Mouse (Mus musculus) intestine, embryonic 16.5 days (tissue): ENCODE data around the gene Accsl. TPM values are rescaled to one million over a fixed set of nuclear protein-coding genes. Genes with fewer than 3 reads are reported as not detected.

ENCODE experiments used
- ATAC-seq: fragments of 200-750 bp; cut with Nextera tagmentation; 2 replicates; pipeline ENCODE4 v1.8.0; 2017; ENCODE audit warnings: moderate TSS enrichment, moderate library complexity
- H3K27ac ChIP-seq: fragments of 300-500 bp; sonication (generic); 2 replicates; pipeline ENCODE4 v1.5.1; 2014; ENCODE audit warnings: mild to moderate bottlenecking, low read length
- H3K27me3 ChIP-seq: fragments of 300-500 bp; sonication (generic); replicated peaks from 2 replicates; pipeline ENCODE4 v1.6.1; 2014; ENCODE audit warnings: low read length, control low read depth, mixed read lengths; ENCODE audit not compliant: control insufficient read depth, insufficient read depth
- H3K36me3 ChIP-seq: fragments of 300-500 bp; sonication (generic); 2 replicates; pipeline ENCODE4 v1.6.1; 2014; ENCODE audit warnings: low read length, control low read depth; ENCODE audit not compliant: control insufficient read depth, insufficient read depth
- H3K4me1 ChIP-seq: fragments of 300-500 bp; sonication (generic); 2 replicates; pipeline ENCODE4 v1.6.1; 2014; ENCODE audit warnings: low read length, control low read depth, mixed read lengths; ENCODE audit not compliant: control insufficient read depth, insufficient read depth
- H3K4me2 ChIP-seq: fragments of 300-500 bp; sonication (generic); 2 replicates; pipeline ENCODE4 v1.6.1; 2014; ENCODE audit warnings: low read depth, low read length, control low read depth
- H3K4me3 ChIP-seq: fragments of 300-500 bp; sonication (generic); 2 replicates; pipeline ENCODE4 v1.5.1; 2014; ENCODE audit warnings: mild to moderate bottlenecking, low read length
- H3K9ac ChIP-seq: fragments of 300-500 bp; sonication (generic); 2 replicates; pipeline ENCODE4 v1.6.1; 2014; ENCODE audit warnings: low read depth, low read length
- H3K9me3 ChIP-seq: fragments of 300-500 bp; sonication (generic); 2 replicates; pipeline ENCODE4 v1.6.1; 2016; ENCODE audit warnings: low read length, control low read depth; ENCODE audit not compliant: control insufficient read depth
- WGBS: fragments of 180-500 bp; shearing (Covaris S2); extraction: QIAGEN DNeasy Blood & Tissue Kit; methylation state at CpG from one replicate; pipeline ENCODE4 v1.1.7; 2014; 5-methylcytosine and 5-hydroxymethylcytosine counted together
- polyA plus RNA-seq: library from polyadenylated mRNA; unstranded; fragments of >200 nt; fragmentation: Nextera tagmentation; extraction: Ambion mirVana; gene quantifications from 2 replicates; pipeline ENCODE4 v1.2.1, GENCODE M21; 2015

The Accsl gene
- polyA plus RNA-seq, 1 experiment from 2014 or later: not detected

DNA sequence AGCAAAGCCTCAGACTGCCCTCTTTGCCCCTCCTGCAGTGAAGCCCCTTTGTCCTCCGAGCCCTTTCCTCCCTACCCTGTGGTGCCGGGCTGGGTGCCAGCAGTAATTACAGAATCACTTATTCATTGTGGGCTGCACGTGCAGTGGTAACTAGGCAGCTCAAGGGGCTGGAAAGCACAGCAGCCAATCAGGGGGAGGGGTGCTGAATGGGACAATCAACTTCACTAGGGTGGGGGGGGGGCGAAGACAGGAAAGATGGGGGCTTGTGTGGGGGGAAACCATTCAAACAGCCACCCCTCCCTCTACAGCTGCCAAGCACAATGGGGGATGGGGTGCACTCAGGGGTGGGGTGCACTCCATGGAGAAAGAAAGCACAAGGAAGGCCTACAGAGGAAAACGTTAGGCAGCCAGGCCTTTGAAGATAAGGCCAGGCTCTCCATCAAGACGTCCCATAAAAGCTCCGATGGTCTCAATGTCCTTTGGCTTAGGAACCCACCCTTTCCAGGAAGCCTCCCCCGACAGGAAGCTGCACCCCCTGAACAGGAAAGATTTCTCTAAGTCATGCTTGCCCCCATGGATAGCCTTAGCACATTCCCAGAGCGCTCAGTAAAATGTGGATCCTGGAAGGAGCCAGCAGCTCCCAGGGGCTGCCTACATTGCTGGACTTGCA lies 22.8 kb upstream of the Accsl start:
- H3K4me2 ChIP-seq: no peak overlapping the region
- no peaks in the 10 kb centered on the region for H3K4me1 ChIP-seq
- peak; percentile 84 for ATAC-seq
- no peak overlapping the region for H3K27ac ChIP-seq
- H3K9ac ChIP-seq: no peak overlapping the region
- 18% methylated on average over 8 of the region's 9 CpGs for WGBS
- H3K36me3 ChIP-seq: no peaks in the 10 kb centered on the region
- no peak overlapping the region for H3K4me3 ChIP-seq
- no peaks in the 10 kb centered on the region for H3K9me3 ChIP-seq
- H3K27me3 ChIP-seq: no peaks in the 10 kb centered on the region

DNA sequence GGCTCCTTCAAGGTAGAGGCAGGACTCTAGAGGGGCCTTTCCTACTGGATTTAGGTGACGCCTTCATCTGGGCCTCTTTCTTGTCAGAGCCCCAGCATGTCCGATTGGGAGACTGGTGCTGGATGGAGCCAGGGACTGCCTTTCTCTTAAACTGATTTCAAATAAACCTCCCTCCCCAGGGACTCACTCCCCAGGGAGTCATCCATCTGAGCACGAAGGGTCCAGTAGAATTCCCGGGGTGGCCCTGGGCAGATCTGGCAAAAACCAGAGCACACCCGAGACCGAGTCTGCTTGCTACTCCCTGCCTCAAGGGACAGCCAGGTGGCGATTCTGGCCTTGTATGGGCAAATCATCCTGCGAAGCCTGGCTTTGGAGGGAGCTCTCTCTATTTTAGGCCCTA lies 21.2 kb upstream of the Accsl start:
- Histone ChIP-seq H3K4me1 (0 out of 2 replicates have a peak, but pooled peaks cover 2% of the 10 kb centered on the region), H3K4me3 (no peak overlapping the region), H3K4me2 (no peak overlapping the region), H3K9ac (no peak overlapping the region), H3K27me3 (no peaks in the 10 kb centered on the region), H3K9me3 (no peaks in the 10 kb centered on the region), H3K27ac (no peak overlapping the region), H3K36me3 (no peaks in the 10 kb centered on the region)
- no peak for ATAC-seq
- 72% methylated on average over 8 of the region's 8 CpGs for WGBS

DNA sequence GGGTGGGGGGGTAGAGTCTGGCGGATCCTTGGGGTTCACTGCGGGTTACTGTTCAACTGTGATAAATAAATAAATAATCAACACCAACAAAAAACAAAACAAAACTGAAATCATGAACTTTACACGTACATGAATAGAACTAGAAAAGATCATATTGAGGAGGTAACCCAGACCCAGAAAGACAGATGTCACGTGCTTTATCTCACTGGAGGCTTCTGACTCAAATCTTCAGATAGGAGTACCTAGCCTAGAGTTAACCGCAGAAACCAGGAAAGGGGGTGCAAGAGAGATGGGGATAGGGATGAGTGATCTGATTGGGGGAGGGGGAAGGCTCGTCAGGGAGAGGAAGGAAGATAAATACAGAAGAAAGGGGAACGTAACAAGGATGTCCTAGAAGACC lies 20.1 kb upstream of the Accsl start:
- Histone ChIP-seq H3K36me3 (no peaks in the 10 kb centered on the region), H3K27me3 (no peaks in the 10 kb centered on the region), H3K4me3 (no peak overlapping the region), H3K27ac (no peak overlapping the region), H3K4me2 (no peak overlapping the region), H3K4me1 (0 out of 2 replicates have a peak, but pooled peaks cover 2% of the 10 kb centered on the region), H3K9me3 (no peaks in the 10 kb centered on the region), H3K9ac (no peak overlapping the region)
- 85% methylated on average over 7 of the region's 7 CpGs for WGBS
- no peak for ATAC-seq

DNA sequence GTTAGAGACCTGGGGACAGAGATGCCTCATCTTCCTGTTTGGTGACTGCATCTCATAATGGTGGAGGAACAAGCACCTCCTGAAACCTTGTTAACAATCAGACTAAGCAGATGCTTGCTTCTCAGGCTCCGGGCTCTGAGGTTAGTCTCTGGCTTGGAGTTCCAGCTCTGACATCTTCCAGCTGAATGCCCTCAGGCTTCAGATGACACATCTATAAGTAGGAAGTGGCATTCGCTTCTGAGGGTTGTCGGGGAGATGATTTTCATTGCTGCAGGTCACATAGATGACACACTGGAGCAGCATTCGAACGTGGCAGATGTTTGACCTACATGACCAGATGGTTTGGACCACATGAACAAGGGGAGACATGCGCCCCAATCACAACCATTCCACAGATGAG lies 19.4 kb upstream of the Accsl start:
- no peak overlapping the region for H3K9ac ChIP-seq
- no peaks in the 10 kb centered on the region for H3K9me3 ChIP-seq
- H3K4me3 ChIP-seq: no peak overlapping the region
- H3K4me1 ChIP-seq: 0 out of 2 replicates have a peak, but pooled peaks cover 2% of the 10 kb centered on the region
- no peak overlapping the region for H3K4me2 ChIP-seq
- no peak overlapping the region for H3K27ac ChIP-seq
- WGBS: 79% methylated on average over 6 of the region's 6 CpGs
- no peaks in the 10 kb centered on the region for H3K27me3 ChIP-seq
- H3K36me3 ChIP-seq: no peaks in the 10 kb centered on the region
- ATAC-seq: no peak

DNA sequence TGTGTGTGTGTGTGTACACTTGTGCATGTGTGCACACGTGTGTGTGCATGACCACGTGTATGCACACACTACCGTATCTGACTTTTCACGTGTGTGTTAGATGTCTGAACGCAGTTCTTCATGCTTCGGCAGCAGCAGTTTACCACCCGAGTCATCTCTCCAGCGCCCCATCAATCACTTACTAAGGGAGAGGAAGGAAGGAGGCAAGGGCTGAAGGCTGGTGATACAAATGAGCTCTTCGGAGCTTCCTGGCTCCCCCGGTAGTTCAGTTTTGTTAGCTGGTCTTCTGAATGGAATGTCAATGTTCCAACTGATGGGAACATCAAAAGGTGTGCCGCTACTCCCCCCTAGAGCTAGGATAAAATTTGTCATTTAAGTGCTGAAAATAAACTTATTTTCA lies 18.3 kb upstream of the Accsl start:
- Histone ChIP-seq H3K27me3 (no peaks in the 10 kb centered on the region), H3K9ac (no peak overlapping the region), H3K4me2 (no peak overlapping the region), H3K27ac (no peak overlapping the region), H3K4me3 (no peak overlapping the region), H3K36me3 (no peaks in the 10 kb centered on the region), H3K4me1 (0 out of 2 replicates have a peak, but pooled peaks cover 2% of the 10 kb centered on the region), H3K9me3 (no peaks in the 10 kb centered on the region)
- ATAC-seq: no peak
- WGBS: 53% methylated on average over 11 of the region's 11 CpGs

DNA sequence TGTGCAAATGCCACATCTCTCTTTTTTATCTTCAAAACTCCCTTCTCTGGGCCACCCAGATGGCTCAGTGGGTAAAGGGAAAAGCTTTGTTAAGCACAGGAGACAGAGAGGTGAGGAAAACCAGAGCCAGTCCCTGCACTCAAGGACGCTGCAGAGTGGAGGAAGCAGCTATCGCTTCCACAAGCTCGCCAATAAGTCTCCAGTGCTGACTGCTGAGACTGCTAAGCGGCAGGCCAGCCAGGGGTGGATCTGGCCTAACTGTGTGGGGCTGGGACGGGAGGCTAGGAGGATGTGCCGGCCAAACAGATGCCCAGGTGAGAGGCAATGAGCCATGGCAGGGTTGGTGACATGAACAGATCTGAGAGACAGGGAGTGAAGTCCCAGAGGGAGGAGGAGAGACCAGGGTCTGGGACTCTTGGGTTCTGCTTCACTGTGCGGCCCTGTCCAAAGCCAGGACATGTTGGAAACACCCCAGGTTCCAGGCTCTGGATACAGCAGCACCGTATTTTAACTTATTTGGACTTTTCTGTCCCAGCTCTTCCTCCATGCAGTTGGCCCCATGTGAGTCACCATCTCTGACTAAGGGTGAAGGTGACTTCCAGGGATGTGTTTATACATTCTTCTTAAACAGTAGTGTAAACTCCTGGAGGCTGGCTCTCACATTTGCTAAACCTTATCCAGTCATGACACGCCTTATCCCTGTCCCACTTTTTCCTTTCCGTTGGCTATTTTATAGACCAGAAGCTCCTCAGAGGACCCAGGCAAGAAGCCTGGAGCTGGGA lies 17.2 kb upstream of the Accsl start:
- H3K9me3 ChIP-seq: no peaks in the 10 kb centered on the region
- H3K27ac ChIP-seq: peak overlapping the region; percentile 63
- no peaks in the 10 kb centered on the region for H3K27me3 ChIP-seq
- no peaks in the 10 kb centered on the region for H3K36me3 ChIP-seq
- H3K4me1 ChIP-seq: 0 out of 2 replicates have a peak, but pooled peaks cover 2% of the 10 kb centered on the region
- 37% methylated on average over 10 of the region's 10 CpGs for WGBS
- no peak overlapping the region for H3K4me3 ChIP-seq
- no peak overlapping the region for H3K4me2 ChIP-seq
- ATAC-seq: peak; percentile 71
- H3K9ac ChIP-seq: no peak overlapping the region

DNA sequence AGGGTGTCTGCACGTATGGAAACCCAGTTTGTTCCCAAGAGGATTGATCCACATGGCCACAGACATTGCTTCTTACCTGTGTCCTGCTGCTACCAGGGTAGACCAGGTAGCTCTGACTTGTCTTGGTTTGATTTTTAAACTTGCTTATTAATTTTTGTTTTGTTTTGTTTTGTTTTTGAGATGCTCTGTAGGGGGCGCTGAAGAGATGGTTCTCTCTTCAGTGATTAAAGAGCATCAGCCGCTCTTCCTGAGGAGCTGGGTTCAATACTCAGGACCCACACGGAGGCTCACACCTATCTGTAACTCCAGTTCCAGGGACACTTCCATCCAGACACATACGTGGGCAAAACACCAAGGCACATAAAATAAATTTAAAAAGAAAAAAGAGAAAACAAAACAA lies 14.1 kb upstream of the Accsl start:
- H3K4me3 ChIP-seq: no peak overlapping the region
- no peaks in the 10 kb centered on the region for H3K9me3 ChIP-seq
- no peaks in the 10 kb centered on the region for H3K27me3 ChIP-seq
- ATAC-seq: no peak
- H3K27ac ChIP-seq: no peak overlapping the region
- no peaks in the 10 kb centered on the region for H3K36me3 ChIP-seq
- no peak overlapping the region for H3K9ac ChIP-seq
- 0 out of 2 replicates have a peak, but pooled peaks cover 2% of the 10 kb centered on the region for H3K4me1 ChIP-seq
- whole genome bisulfite sequencing: 62% methylated on average over 5 of the region's 5 CpGs
- H3K4me2 ChIP-seq: no peak overlapping the region

DNA sequence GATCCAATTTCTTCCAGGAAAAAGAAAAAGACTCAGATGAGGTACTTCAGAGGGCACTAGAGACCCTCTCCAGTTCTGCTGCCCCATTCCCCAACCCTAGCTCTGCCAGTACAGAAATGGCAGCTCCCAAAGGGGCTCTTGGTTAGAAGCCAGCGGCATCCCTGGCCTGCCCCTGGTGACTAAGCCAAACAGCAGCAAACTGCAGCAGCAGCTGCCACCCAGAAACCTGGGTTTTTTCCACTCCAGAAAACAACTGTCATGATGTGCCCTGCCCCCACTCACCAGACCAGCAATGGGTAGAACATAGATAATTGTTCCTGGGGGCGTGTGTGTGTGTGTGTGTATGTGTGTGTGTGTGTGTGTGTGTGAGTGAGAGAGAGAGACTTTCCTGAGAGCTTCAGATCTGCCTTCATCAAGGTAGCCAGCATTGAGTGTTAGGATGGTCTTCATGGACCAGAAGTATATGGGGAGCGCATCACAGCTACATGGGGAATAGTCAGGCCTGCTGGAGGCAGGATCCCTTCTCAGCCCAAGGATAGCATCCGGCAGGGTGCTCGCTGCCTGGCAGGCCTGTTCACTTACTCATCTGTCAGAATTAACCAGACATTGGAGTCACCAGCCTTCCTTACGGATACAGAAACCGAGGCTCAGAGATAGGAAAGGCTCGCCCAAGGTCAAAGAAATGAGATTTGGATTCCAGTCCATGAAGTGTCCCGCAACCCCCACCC lies 12.8 kb upstream of the Accsl start:
- Histone ChIP-seq H3K4me2 (no peak overlapping the region), H3K9ac (no peak overlapping the region), H3K36me3 (no peaks in the 10 kb centered on the region), H3K4me3 (no peak overlapping the region), H3K27ac (no peak overlapping the region), H3K4me1 (0 out of 2 replicates have a peak, but pooled peaks cover 2% of the 10 kb centered on the region), H3K27me3 (no peaks in the 10 kb centered on the region), H3K9me3 (no peaks in the 10 kb centered on the region)
- WGBS: 75% methylated on average over 9 of the region's 9 CpGs
- ATAC-seq: no peak

DNA sequence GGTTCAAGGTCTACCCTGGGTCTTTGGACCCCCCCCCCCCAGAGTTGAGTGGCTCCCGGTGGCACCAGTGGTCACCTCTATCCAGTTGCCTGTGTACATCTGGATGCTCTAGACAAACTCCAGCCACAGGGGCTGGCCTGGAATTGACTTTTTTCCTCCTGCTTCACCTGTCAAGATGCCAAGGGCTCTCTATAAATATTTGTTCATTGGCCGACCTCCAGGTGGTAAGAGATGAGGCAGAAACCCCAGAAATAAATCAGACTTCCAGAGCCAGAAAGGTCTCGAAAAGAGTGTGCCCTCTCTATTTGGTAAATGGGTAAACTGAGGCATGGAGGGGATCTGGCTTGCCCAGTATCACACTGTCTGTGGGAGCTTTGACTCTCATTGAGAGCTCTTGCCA lies 12.0 kb upstream of the Accsl start:
- Histone ChIP-seq H3K4me1 (0 out of 2 replicates have a peak, but pooled peaks cover 2% of the 10 kb centered on the region), H3K27me3 (no peaks in the 10 kb centered on the region), H3K9ac (no peak overlapping the region), H3K9me3 (no peaks in the 10 kb centered on the region), H3K4me3 (no peak overlapping the region), H3K27ac (no peak overlapping the region), H3K4me2 (no peak overlapping the region), H3K36me3 (no peaks in the 10 kb centered on the region)
- WGBS: 47% methylated on average over 3 of the region's 3 CpGs
- no peak for ATAC-seq
